Mouse (Mus musculus): ENCODE results near the gene Rapgef5. TPM values are rescaled to one million over a fixed set of nuclear protein-coding genes. Genes with fewer than 3 reads are reported as not detected.

Rapgef5 gene
- polyA plus RNA-seq, 1 experiment from 2014 or later: 9.4 TPM

- WGBS: 90% methylated on average over 7 of the region's 7 CpGs
- no peaks in the 10 kb centered on the region for H3K27me3 ChIP-seq (ENCODE audit: insufficient read depth, poor library complexity, severe bottlenecking)
- no peak overlapping the region for H3K27ac ChIP-seq
- peaks cover 66% of the 10 kb centered on the region for H3K4me1 ChIP-seq
- peak; percentile 54 for DNase-seq (ENCODE audit: low spot score)
- no peak overlapping the region for H3K4me3 ChIP-seq
- no peaks in the 10 kb centered on the region for H3K9me3 ChIP-seq
- peaks cover 6% of the 10 kb centered on the region; the same call in 1 of the 2 replicates for H3K36me3 ChIP-seq
These were observed 230.3 kb downstream of the Rapgef5 start for GRCm38 (mm10) chr12:117746611-117747010.

GRCm38 (mm10) chr12:117751045-117751444 is 234.8 kb downstream of the Rapgef5 start:
- Histone ChIP-seq H3K27ac (peak overlapping the region; percentile 59), H3K4me3 (peak overlapping the region; percentile 13; the same call in 1 of the 2 replicates), H3K9me3 (no peaks in the 10 kb centered on the region), H3K36me3 (peaks cover 6% of the 10 kb centered on the region; the same call in 1 of the 2 replicates), H3K27me3 (ENCODE audit: insufficient read depth, poor library complexity, severe bottlenecking) (no peaks in the 10 kb centered on the region), H3K4me1 (peaks cover 54% of the 10 kb centered on the region)
- 15% methylated on average over 9 of the region's 9 CpGs for WGBS
- DNase-seq (ENCODE audit: low spot score): no peak

- 40% methylated on average over 25 of the region's 25 CpGs for WGBS
- peak overlapping the region; percentile 59 for H3K27ac ChIP-seq
These were observed 235.5 kb downstream of the Rapgef5 start for GRCm38 (mm10) chr12:117751520-117752383.

GRCm38 (mm10) chr12:117756010-117756409 is 239.7 kb downstream of the Rapgef5 start:
- DNase-seq (ENCODE audit: low spot score): peak; percentile 77
- WGBS: 49% methylated on average over 7 of the region's 7 CpGs
- no peak overlapping the region for H3K27ac ChIP-seq

More at GRCm38 (mm10) chr12:117751520-117752383, 235.5 kb downstream of the Rapgef5 start:
- DNase-seq (ENCODE audit: low spot score): no peak
- no peaks in the 10 kb centered on the region for H3K9me3 ChIP-seq
- H3K4me3 ChIP-seq: peak overlapping the region; percentile 13; the same call in 1 of the 2 replicates
- H3K36me3 ChIP-seq: peaks cover 6% of the 10 kb centered on the region; the same call in 1 of the 2 replicates
- peaks cover 56% of the 10 kb centered on the region for H3K4me1 ChIP-seq
- no peaks in the 10 kb centered on the region for H3K27me3 ChIP-seq (ENCODE audit: insufficient read depth, poor library complexity, severe bottlenecking)

GRCm38 (mm10) chr12:117760373-117760772 is 244.1 kb downstream of the Rapgef5 start:
- 0 out of 2 replicates have a peak, but pooled peaks cover 4% of the 10 kb centered on the region for H3K36me3 ChIP-seq
- H3K4me1 ChIP-seq: peaks cover 25% of the 10 kb centered on the region
- peak; percentile 39 for DNase-seq (ENCODE audit: low spot score)
- H3K27ac ChIP-seq: no peak overlapping the region
- no peaks in the 10 kb centered on the region for H3K27me3 ChIP-seq (ENCODE audit: insufficient read depth, poor library complexity, severe bottlenecking)
- no peaks in the 10 kb centered on the region for H3K9me3 ChIP-seq
- H3K4me3 ChIP-seq: no peak overlapping the region
- WGBS: 80% methylated on average over 5 of the region's 5 CpGs

More at GRCm38 (mm10) chr12:117756010-117756409, 239.7 kb downstream of the Rapgef5 start:
- Histone ChIP-seq H3K9me3 (no peaks in the 10 kb centered on the region), H3K36me3 (0 out of 2 replicates have a peak, but pooled peaks cover 4% of the 10 kb centered on the region), H3K4me1 (peaks cover 41% of the 10 kb centered on the region), H3K4me3 (no peak overlapping the region), H3K27me3 (ENCODE audit: insufficient read depth, poor library complexity, severe bottlenecking) (no peaks in the 10 kb centered on the region)

- no peak overlapping the region for H3K27ac ChIP-seq
- peaks cover 22% of the 10 kb centered on the region for H3K4me1 ChIP-seq
- peak; percentile 64 for DNase-seq (ENCODE audit: low spot score)
- H3K27me3 ChIP-seq (ENCODE audit: insufficient read depth, poor library complexity, severe bottlenecking): no peaks in the 10 kb centered on the region
- H3K9me3 ChIP-seq: no peaks in the 10 kb centered on the region
- H3K36me3 ChIP-seq: 0 out of 2 replicates have a peak, but pooled peaks cover 4% of the 10 kb centered on the region
- no peak overlapping the region for H3K4me3 ChIP-seq
These were observed 244.6 kb downstream of the Rapgef5 start for GRCm38 (mm10) chr12:117760846-117761245.

- Histone ChIP-seq H3K4me3 (no peak overlapping the region), H3K27me3 (ENCODE audit: insufficient read depth, poor library complexity, severe bottlenecking) (no peaks in the 10 kb centered on the region), H3K4me1 (peaks cover 18% of the 10 kb centered on the region), H3K9me3 (no peaks in the 10 kb centered on the region), H3K36me3 (0 out of 2 replicates have a peak, but pooled peaks cover 4% of the 10 kb centered on the region), H3K27ac (no peak overlapping the region)
- 37% methylated on average over 1 of the region's 1 CpGs for WGBS
- no peak for DNase-seq (ENCODE audit: low spot score)
These were observed 245.4 kb downstream of the Rapgef5 start for GRCm38 (mm10) chr12:117761698-117762097.

GRCm38 (mm10) chr12:117763247-117763646 is 247.0 kb downstream of the Rapgef5 start:
- peak overlapping the region; percentile 49; the same call in 1 of the 2 replicates for H3K27ac ChIP-seq

GRCm38 (mm10) chr12:117764839-117765238 is 248.6 kb downstream of the Rapgef5 start:
- H3K36me3 ChIP-seq: no peaks in the 10 kb centered on the region
- H3K4me1 ChIP-seq: peaks cover 16% of the 10 kb centered on the region
- whole genome bisulfite sequencing: 7% methylated on average over 7 of the region's 7 CpGs

More at GRCm38 (mm10) chr12:117763247-117763646, 247.0 kb downstream of the Rapgef5 start:
- Histone ChIP-seq H3K36me3 (no peaks in the 10 kb centered on the region), H3K9me3 (no peaks in the 10 kb centered on the region), H3K27me3 (ENCODE audit: insufficient read depth, poor library complexity, severe bottlenecking) (no peaks in the 10 kb centered on the region), H3K4me3 (no peak overlapping the region), H3K4me1 (peaks cover 18% of the 10 kb centered on the region)
- WGBS: 69% methylated on average over 3 of the region's 3 CpGs
- no peak for DNase-seq (ENCODE audit: low spot score)

GRCm38 (mm10) chr12:117769113-117769512 is 252.8 kb downstream of the Rapgef5 start:
- WGBS: 3% methylated on average over 5 of the region's 5 CpGs
- H3K9me3 ChIP-seq: no peaks in the 10 kb centered on the region
- no peaks in the 10 kb centered on the region for H3K4me1 ChIP-seq
- H3K36me3 ChIP-seq: no peaks in the 10 kb centered on the region
- no peak overlapping the region for H3K4me3 ChIP-seq
- H3K27me3 ChIP-seq (ENCODE audit: insufficient read depth, poor library complexity, severe bottlenecking): no peaks in the 10 kb centered on the region
- no peak overlapping the region for H3K27ac ChIP-seq
- peak; percentile 83 for DNase-seq (ENCODE audit: low spot score)

More at GRCm38 (mm10) chr12:117764839-117765238, 248.6 kb downstream of the Rapgef5 start:
- H3K27ac ChIP-seq: no peak overlapping the region
- no peak for DNase-seq (ENCODE audit: low spot score)
- no peaks in the 10 kb centered on the region for H3K9me3 ChIP-seq
- no peaks in the 10 kb centered on the region for H3K27me3 ChIP-seq (ENCODE audit: insufficient read depth, poor library complexity, severe bottlenecking)
- H3K4me3 ChIP-seq: no peak overlapping the region

GRCm38 (mm10) chr12:117770211-117770610 is 253.9 kb downstream of the Rapgef5 start:
- Histone ChIP-seq H3K27me3 (ENCODE audit: insufficient read depth, poor library complexity, severe bottlenecking) (no peaks in the 10 kb centered on the region), H3K36me3 (no peaks in the 10 kb centered on the region), H3K27ac (no peak overlapping the region), H3K4me1 (no peaks in the 10 kb centered on the region), H3K9me3 (no peaks in the 10 kb centered on the region), H3K4me3 (no peak overlapping the region)
- WGBS: 51% methylated on average over 2 of the region's 2 CpGs
- DNase-seq (ENCODE audit: low spot score): no peak

GRCm38 (mm10) chr12:117771156-117771555 is 254.9 kb downstream of the Rapgef5 start:
- Histone ChIP-seq H3K4me1 (no peaks in the 10 kb centered on the region), H3K27ac (no peak overlapping the region), H3K27me3 (ENCODE audit: insufficient read depth, poor library complexity, severe bottlenecking) (no peaks in the 10 kb centered on the region), H3K36me3 (no peaks in the 10 kb centered on the region), H3K9me3 (no peaks in the 10 kb centered on the region), H3K4me3 (no peak overlapping the region)
- no peak for DNase-seq (ENCODE audit: low spot score)
- WGBS: 84% methylated on average over 4 of the region's 4 CpGs

- no peak for DNase-seq (ENCODE audit: low spot score)
- WGBS: 1% methylated on average over 2 of the region's 2 CpGs
- Histone ChIP-seq H3K9me3 (no peaks in the 10 kb centered on the region), H3K27me3 (ENCODE audit: insufficient read depth, poor library complexity, severe bottlenecking) (no peaks in the 10 kb centered on the region), H3K36me3 (no peaks in the 10 kb centered on the region), H3K4me1 (no peaks in the 10 kb centered on the region), H3K4me3 (no peak overlapping the region), H3K27ac (no peak overlapping the region)
These were observed 256.4 kb downstream of the Rapgef5 start for GRCm38 (mm10) chr12:117772638-117773037.
